Mouse (Mus musculus): Measurements from ENCODE around the gene Ntmt1. TPM values are rescaled to one million over a fixed set of nuclear protein-coding genes. Genes with fewer than 3 reads are reported as not detected.

Gene Ntmt1
- polyA plus RNA-seq, 1 experiment from 2014 or later = 101 TPM

GRCm38 (mm10) chr2:30803604-30804003 is 4.0 kb upstream of the Ntmt1 start, which contains the start of gene 1700001O22Rik:
1700001O22Rik (minus strand) TSS chr2:30803661.
- H3K4me3 ChIP-seq (ENCODE audit: low read depth, low read length) = no peak within 1 kb of the TSS
- H3K9me3 ChIP-seq (ENCODE audit: control insufficient read depth, low read depth, low read length) = no peaks in the 10 kb centered on the region
- H3K4me1 ChIP-seq (ENCODE audit: control insufficient read depth, insufficient read depth, low read length) = peaks cover 9% of the 10 kb centered on the region
- 81% methylated on average over 3 of the region's 3 CpGs for WGBS
- H3K27ac ChIP-seq (ENCODE audit: low read length) = no peak within 1 kb of the TSS
- no peak within 1 kb of the TSS for H3K4me2 ChIP-seq (replicated peaks; ENCODE audit: low read depth, low read length)
- H3K9ac ChIP-seq (replicated peaks; ENCODE audit: low read depth, low read length) = no peak within 1 kb of the TSS
- 0 out of 2 replicates have a peak, but pooled peaks cover 4% of the 10 kb centered on the region for H3K27me3 ChIP-seq (ENCODE audit: control insufficient read depth, insufficient read depth, low read length)
- H3K36me3 ChIP-seq (ENCODE audit: control insufficient read depth, insufficient read depth, low read length) = no peaks in the 10 kb centered on the region
- no peak for ATAC-seq (ENCODE audit: insufficient number of reproducible peaks, insufficient read depth, low FRiP score, low read depth)

- Histone ChIP-seq H3K4me2 (replicated peaks; ENCODE audit: low read depth, low read length) (no peak overlapping the region), H3K27me3 (ENCODE audit: control insufficient read depth, insufficient read depth, low read length) (0 out of 2 replicates have a peak, but pooled peaks cover 4% of the 10 kb centered on the region), H3K36me3 (ENCODE audit: control insufficient read depth, insufficient read depth, low read length) (no peaks in the 10 kb centered on the region), H3K4me1 (ENCODE audit: control insufficient read depth, insufficient read depth, low read length) (peaks cover 19% of the 10 kb centered on the region), H3K27ac (ENCODE audit: low read length) (no peak overlapping the region), H3K9ac (replicated peaks; ENCODE audit: low read depth, low read length) (no peak overlapping the region), H3K9me3 (ENCODE audit: control insufficient read depth, low read depth, low read length) (no peaks in the 10 kb centered on the region), H3K4me3 (ENCODE audit: low read depth, low read length) (no peak overlapping the region)
- no peak for ATAC-seq (ENCODE audit: insufficient number of reproducible peaks, insufficient read depth, low FRiP score, low read depth)
- 91% methylated on average over 2 of the region's 2 CpGs for WGBS
Measured at GRCm38 (mm10) chr2:30805983-30806382, 1.6 kb upstream of the Ntmt1 start.

GRCm38 (mm10) chr2:30807147-30807647 is 429 bp upstream of the Ntmt1 start:
- H3K9me3 ChIP-seq (ENCODE audit: control insufficient read depth, low read depth, low read length) = no peaks in the 10 kb centered on the region
- H3K36me3 ChIP-seq (ENCODE audit: control insufficient read depth, insufficient read depth, low read length) = peaks cover 3% of the 10 kb centered on the region; the same call in 1 of the 2 replicates
- H3K27ac ChIP-seq (ENCODE audit: low read length) = peak overlapping the region; percentile 75; the same call in 1 of the 2 replicates
- peak overlapping the region; percentile 61 for H3K4me2 ChIP-seq (replicated peaks; ENCODE audit: low read depth, low read length)
- H3K9ac ChIP-seq (replicated peaks; ENCODE audit: low read depth, low read length) = no peak overlapping the region; the same call in 1 of the 2 replicates
- peak overlapping the region; percentile 61 for H3K4me3 ChIP-seq (ENCODE audit: low read depth, low read length)
- WGBS = 8% methylated on average over 28 of the region's 28 CpGs
- peaks cover 17% of the 10 kb centered on the region for H3K4me1 ChIP-seq (ENCODE audit: control insufficient read depth, insufficient read depth, low read length)
- H3K27me3 ChIP-seq (ENCODE audit: control insufficient read depth, insufficient read depth, low read length) = no peaks in the 10 kb centered on the region
- ATAC-seq (ENCODE audit: insufficient number of reproducible peaks, insufficient read depth, low FRiP score, low read depth) = peak; percentile 8; the same call in 1 of the 2 replicates

GRCm38 (mm10) chr2:30808296-30808655 is 650 bp downstream of the Ntmt1 start:
- Histone ChIP-seq H3K27ac (ENCODE audit: low read length) (peak overlapping the region; percentile 44), H3K4me2 (replicated peaks; ENCODE audit: low read depth, low read length) (peak overlapping the region; percentile 96), H3K27me3 (ENCODE audit: control insufficient read depth, insufficient read depth, low read length) (no peaks in the 10 kb centered on the region), H3K36me3 (ENCODE audit: control insufficient read depth, insufficient read depth, low read length) (peaks cover 7% of the 10 kb centered on the region), H3K4me3 (ENCODE audit: low read depth, low read length) (peak overlapping the region; percentile 61), H3K4me1 (ENCODE audit: control insufficient read depth, insufficient read depth, low read length) (peaks cover 17% of the 10 kb centered on the region), H3K9me3 (ENCODE audit: control insufficient read depth, low read depth, low read length) (no peaks in the 10 kb centered on the region), H3K9ac (replicated peaks; ENCODE audit: low read depth, low read length) (peak overlapping the region; percentile 67)
- 1% methylated on average over 10 of the region's 10 CpGs for WGBS
- ATAC-seq (ENCODE audit: insufficient number of reproducible peaks, insufficient read depth, low FRiP score, low read depth) = no peak

GRCm38 (mm10) chr2:30809503-30809902 is 1.9 kb downstream of the Ntmt1 start:
- ATAC-seq (ENCODE audit: insufficient number of reproducible peaks, insufficient read depth, low FRiP score, low read depth) = no peak
- Histone ChIP-seq H3K4me2 (replicated peaks; ENCODE audit: low read depth, low read length) (peak overlapping the region; percentile 21), H3K4me1 (ENCODE audit: control insufficient read depth, insufficient read depth, low read length) (peaks cover 17% of the 10 kb centered on the region), H3K27ac (ENCODE audit: low read length) (peak overlapping the region; percentile 49; the same call in 1 of the 2 replicates), H3K9me3 (ENCODE audit: control insufficient read depth, low read depth, low read length) (no peaks in the 10 kb centered on the region), H3K9ac (replicated peaks; ENCODE audit: low read depth, low read length) (no peak overlapping the region), H3K4me3 (ENCODE audit: low read depth, low read length) (peak overlapping the region; percentile 10; the same call in 1 of the 2 replicates), H3K36me3 (ENCODE audit: control insufficient read depth, insufficient read depth, low read length) (peaks cover 11% of the 10 kb centered on the region), H3K27me3 (ENCODE audit: control insufficient read depth, insufficient read depth, low read length) (no peaks in the 10 kb centered on the region)
- 51% methylated on average over 5 of the region's 5 CpGs for WGBS

- H3K9ac ChIP-seq (replicated peaks; ENCODE audit: low read depth, low read length) = no peak overlapping the region
- peaks cover 17% of the 10 kb centered on the region for H3K4me1 ChIP-seq (ENCODE audit: control insufficient read depth, insufficient read depth, low read length)
- no peak overlapping the region for H3K4me3 ChIP-seq (ENCODE audit: low read depth, low read length)
- WGBS = 86% methylated on average over 7 of the region's 7 CpGs
- no peak for ATAC-seq (ENCODE audit: insufficient number of reproducible peaks, insufficient read depth, low FRiP score, low read depth)
- H3K36me3 ChIP-seq (ENCODE audit: control insufficient read depth, insufficient read depth, low read length) = peaks cover 21% of the 10 kb centered on the region
- no peaks in the 10 kb centered on the region for H3K9me3 ChIP-seq (ENCODE audit: control insufficient read depth, low read depth, low read length)
- no peak overlapping the region for H3K27ac ChIP-seq (ENCODE audit: low read length)
- no peak overlapping the region for H3K4me2 ChIP-seq (replicated peaks; ENCODE audit: low read depth, low read length)
- no peaks in the 10 kb centered on the region for H3K27me3 ChIP-seq (ENCODE audit: control insufficient read depth, insufficient read depth, low read length)
Measured at GRCm38 (mm10) chr2:30810573-30810972, 2.9 kb downstream of the Ntmt1 start.

GRCm38 (mm10) chr2:30816383-30816782 is 8.8 kb downstream of the Ntmt1 start:
- Histone ChIP-seq H3K4me3 (ENCODE audit: low read depth, low read length) (no peak overlapping the region), H3K9me3 (ENCODE audit: control insufficient read depth, low read depth, low read length) (no peaks in the 10 kb centered on the region), H3K9ac (replicated peaks; ENCODE audit: low read depth, low read length) (no peak overlapping the region), H3K4me1 (ENCODE audit: control insufficient read depth, insufficient read depth, low read length) (no peaks in the 10 kb centered on the region), H3K27me3 (ENCODE audit: control insufficient read depth, insufficient read depth, low read length) (no peaks in the 10 kb centered on the region), H3K36me3 (ENCODE audit: control insufficient read depth, insufficient read depth, low read length) (peaks cover 59% of the 10 kb centered on the region), H3K27ac (ENCODE audit: low read length) (no peak overlapping the region), H3K4me2 (replicated peaks; ENCODE audit: low read depth, low read length) (no peak overlapping the region)
- whole genome bisulfite sequencing = 92% methylated on average over 1 of the region's 1 CpGs
- ATAC-seq (ENCODE audit: insufficient number of reproducible peaks, insufficient read depth, low FRiP score, low read depth) = no peak

GRCm38 (mm10) chr2:30819873-30820272 is 12.2 kb downstream of the Ntmt1 start:
- ATAC-seq (ENCODE audit: insufficient number of reproducible peaks, insufficient read depth, low FRiP score, low read depth) = no peak
- H3K4me1 ChIP-seq (ENCODE audit: control insufficient read depth, insufficient read depth, low read length) = peaks cover 6% of the 10 kb centered on the region; the same call in 1 of the 2 replicates
- H3K9me3 ChIP-seq (ENCODE audit: control insufficient read depth, low read depth, low read length) = no peaks in the 10 kb centered on the region
- 91% methylated on average over 5 of the region's 5 CpGs for WGBS
- peaks cover 71% of the 10 kb centered on the region for H3K36me3 ChIP-seq (ENCODE audit: control insufficient read depth, insufficient read depth, low read length)
- H3K27me3 ChIP-seq (ENCODE audit: control insufficient read depth, insufficient read depth, low read length) = no peaks in the 10 kb centered on the region
- no peak overlapping the region for H3K9ac ChIP-seq (replicated peaks; ENCODE audit: low read depth, low read length)
- H3K4me3 ChIP-seq (ENCODE audit: low read depth, low read length) = no peak overlapping the region
- H3K4me2 ChIP-seq (replicated peaks; ENCODE audit: low read depth, low read length) = no peak overlapping the region
- H3K27ac ChIP-seq (ENCODE audit: low read length) = no peak overlapping the region

- H3K27me3 ChIP-seq (ENCODE audit: control insufficient read depth, insufficient read depth, low read length) = no peaks in the 10 kb centered on the region
- peaks cover 6% of the 10 kb centered on the region; the same call in 1 of the 2 replicates for H3K4me1 ChIP-seq (ENCODE audit: control insufficient read depth, insufficient read depth, low read length)
- no peak for ATAC-seq (ENCODE audit: insufficient number of reproducible peaks, insufficient read depth, low FRiP score, low read depth)
- no peak overlapping the region for H3K9ac ChIP-seq (replicated peaks; ENCODE audit: low read depth, low read length)
- H3K4me3 ChIP-seq (ENCODE audit: low read depth, low read length) = no peak overlapping the region
- H3K36me3 ChIP-seq (ENCODE audit: control insufficient read depth, insufficient read depth, low read length) = peaks cover 67% of the 10 kb centered on the region
- H3K9me3 ChIP-seq (ENCODE audit: control insufficient read depth, low read depth, low read length) = no peaks in the 10 kb centered on the region
- no peak overlapping the region for H3K27ac ChIP-seq (ENCODE audit: low read length)
- 96% methylated on average over 3 of the region's 3 CpGs for WGBS
- H3K4me2 ChIP-seq (replicated peaks; ENCODE audit: low read depth, low read length) = no peak overlapping the region
Measured at GRCm38 (mm10) chr2:30821073-30821472, 13.4 kb downstream of the Ntmt1 start.

Data from stomach, embryonic 14.5 days (tissue).